Mouse (Mus musculus) cortical plate, adult 2 months (tissue): ENCODE data around the gene Snx33.

ENCODE experiments used
- CTCF ChIP-seq: fragments of 200-500 bp; IDR thresholded peaks from 2 replicates; pipeline ENCODE4 v1.5.1; 2011; ENCODE audit warnings: mild to moderate bottlenecking, control low read depth, low read length; ENCODE audit not compliant: insufficient read depth; ENCODE audit errors: extremely low read depth
- POLR2A ChIP-seq: fragments of 200-500 bp; IDR thresholded peaks from 2 replicates; pipeline ENCODE4 v1.6.1; 2011; ENCODE audit warnings: mild to moderate bottlenecking, low read length, control low read depth; ENCODE audit not compliant: insufficient read depth; ENCODE audit errors: extremely low read depth

DNA sequence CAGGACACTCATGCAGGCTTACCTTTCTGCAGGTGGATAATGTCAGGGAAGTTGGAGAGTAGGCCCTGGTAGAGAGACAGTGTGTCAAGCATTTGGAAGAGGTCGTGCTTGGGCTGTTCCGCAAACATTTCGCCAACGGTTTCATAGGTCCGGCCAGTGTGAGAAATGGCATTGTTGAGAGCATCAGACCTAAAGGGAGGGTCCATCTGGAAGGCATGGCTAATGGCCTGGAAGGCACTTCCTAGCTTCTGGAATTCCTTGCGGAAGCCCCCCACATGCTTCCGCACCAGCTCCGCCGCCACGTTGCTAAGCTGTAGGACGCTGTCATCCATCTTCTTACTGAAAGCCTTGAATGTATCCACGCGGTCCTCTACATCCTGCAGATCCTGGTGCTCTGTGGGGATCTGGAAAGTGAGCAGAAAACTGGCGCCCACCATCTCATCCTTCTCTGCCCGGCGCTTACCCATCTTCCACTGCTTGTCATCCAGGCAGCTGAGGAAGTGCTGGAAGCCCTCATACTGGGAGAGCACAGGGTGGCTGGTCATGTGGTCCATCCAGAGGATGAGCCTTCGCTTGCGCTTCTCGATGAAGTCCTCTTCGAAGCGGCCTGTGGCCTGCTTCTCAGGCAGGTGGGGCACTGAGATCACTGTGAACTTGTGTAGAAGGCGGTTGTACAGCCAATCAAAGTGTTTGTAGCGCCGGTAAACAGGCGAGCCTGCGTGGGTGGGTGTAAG is 2.7 kb downstream of the Snx33 start:
- TF ChIP-seq CTCF (no peak), POLR2A (no peak)
